Mouse (Mus musculus): ENCODE measurements around the gene Rpe. TPM values are rescaled to one million over a fixed set of nuclear protein-coding genes. Genes with fewer than 3 reads are reported as not detected.

Gene Rpe
- polyA plus RNA-seq, 1 experiment from 2014 or later: 42.6 TPM

Other genes starting within 250 kb of the Rpe start
- gene Unc80, start 232.5 kb upstream of the Rpe start, polyA plus RNA-seq (2015; fragmentation: Nextera tagmentation; extraction: Ambion mirVana): 0.11 and 0.29 TPM in 2 replicates
- gene Kansl1l, start 116.7 kb downstream of the Rpe start, polyA plus RNA-seq (2015; fragmentation: Nextera tagmentation; extraction: Ambion mirVana): 16.9 and 19.5 TPM in 2 replicates
- 87.8 and 91.4 TPM in 2 replicates for gene Acadl, start 162.4 kb downstream of the Rpe start, polyA plus RNA-seq (2015; fragmentation: Nextera tagmentation; extraction: Ambion mirVana)
- 588 and 776 TPM in 2 replicates for gene Myl1, start 244.6 kb downstream of the Rpe start, polyA plus RNA-seq (2015; fragmentation: Nextera tagmentation; extraction: Ambion mirVana)

Measured in embryonic facial prominence, embryonic 15.5 days (tissue).